Mouse (Mus musculus) brain, adult 2 months (tissue): ENCODE results near the gene Rufy3.

ENCODE experiments used
- DNase-seq: peaks from one replicate; pipeline ENCODE4 v3.0.0; 2011; ENCODE audit warnings: low read depth, low spot score

The Rufy3 gene

GRCm38 (mm10) chr5:88575506-88576338 lies 10.9 kb downstream of the Rufy3 start:
- no peak for DNase-seq

GRCm38 (mm10) chr5:88580681-88581080 lies 15.8 kb downstream of the Rufy3 start:
- no peak for DNase-seq

DNA sequence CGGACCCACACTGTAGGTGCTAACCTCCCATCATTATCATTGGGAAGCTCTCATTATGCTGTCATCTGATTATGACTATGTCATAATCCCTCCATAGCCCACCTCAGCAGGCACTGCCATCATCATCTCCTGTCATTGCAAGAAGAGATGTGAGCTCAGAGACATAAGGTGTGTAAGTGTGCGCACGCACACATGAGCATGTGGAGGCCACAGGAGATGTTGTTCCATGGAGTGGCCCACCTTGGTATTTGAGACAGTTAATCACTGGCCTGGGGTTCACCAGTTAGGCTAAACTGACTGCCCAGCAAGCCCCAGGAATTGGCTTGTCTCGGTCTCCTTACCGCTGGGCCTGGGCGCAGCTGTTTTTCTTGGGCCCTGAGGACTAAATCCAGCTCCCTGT lies 16.5 kb downstream of the Rufy3 start:
- no peak for DNase-seq

DNA sequence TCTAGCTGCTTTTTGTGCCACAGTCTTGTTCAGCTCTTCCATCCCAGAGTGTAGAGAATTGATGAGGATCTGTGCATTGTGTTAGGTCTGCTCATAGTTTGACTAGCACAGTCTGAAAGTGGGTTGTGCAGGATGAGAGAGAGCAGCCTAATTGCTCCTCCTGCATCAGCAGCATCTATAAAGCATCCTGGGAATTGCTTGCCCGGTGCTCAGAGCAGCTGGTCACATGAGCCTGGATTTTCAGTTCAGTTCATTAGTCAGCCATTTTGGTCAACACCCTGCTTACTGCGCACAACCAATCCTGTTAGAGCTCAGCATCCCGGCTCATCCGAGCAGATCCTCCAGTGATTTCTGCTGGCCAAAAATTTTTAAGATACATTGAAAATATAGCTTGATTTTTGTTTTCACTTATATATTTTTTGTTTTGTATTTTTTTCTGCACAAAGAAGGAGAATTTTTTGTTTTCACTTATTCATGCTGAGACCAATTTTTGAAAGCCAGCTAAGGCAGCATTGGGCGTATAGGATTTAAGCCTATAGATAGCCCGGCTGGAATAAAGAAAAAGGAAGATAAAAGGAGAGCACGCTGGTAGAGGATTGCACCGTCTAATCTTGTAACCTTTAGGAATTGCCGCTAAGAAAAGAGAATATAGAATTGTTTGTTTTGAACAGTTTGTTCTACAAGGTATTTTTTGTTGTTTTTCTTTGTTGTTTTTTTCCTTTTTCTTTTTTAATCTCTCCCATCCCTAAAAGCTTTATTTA lies 18.6 kb downstream of the Rufy3 start:
- DNase-seq, result peak; percentile 100

DNA sequence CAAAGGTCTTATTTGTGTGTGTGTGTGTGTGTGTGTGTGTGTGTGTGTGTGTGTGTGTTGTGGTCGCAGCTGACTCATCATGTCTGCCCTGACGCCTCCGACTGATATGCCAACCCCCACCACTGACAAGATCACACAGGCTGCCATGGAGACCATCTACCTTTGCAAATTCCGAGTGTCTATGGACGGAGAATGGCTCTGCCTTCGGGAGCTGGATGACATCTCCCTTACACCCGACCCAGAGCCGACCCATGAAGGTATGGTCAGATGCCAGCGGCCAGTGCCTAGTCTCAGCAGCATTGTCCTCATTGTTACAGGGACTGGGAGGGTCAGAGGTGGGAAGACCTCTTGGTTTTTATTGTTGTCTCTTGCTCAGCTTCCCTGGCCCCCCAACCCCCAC lies 19.2 kb downstream of the Rufy3 start:
- DNase-seq, result peak; percentile 82

DNA sequence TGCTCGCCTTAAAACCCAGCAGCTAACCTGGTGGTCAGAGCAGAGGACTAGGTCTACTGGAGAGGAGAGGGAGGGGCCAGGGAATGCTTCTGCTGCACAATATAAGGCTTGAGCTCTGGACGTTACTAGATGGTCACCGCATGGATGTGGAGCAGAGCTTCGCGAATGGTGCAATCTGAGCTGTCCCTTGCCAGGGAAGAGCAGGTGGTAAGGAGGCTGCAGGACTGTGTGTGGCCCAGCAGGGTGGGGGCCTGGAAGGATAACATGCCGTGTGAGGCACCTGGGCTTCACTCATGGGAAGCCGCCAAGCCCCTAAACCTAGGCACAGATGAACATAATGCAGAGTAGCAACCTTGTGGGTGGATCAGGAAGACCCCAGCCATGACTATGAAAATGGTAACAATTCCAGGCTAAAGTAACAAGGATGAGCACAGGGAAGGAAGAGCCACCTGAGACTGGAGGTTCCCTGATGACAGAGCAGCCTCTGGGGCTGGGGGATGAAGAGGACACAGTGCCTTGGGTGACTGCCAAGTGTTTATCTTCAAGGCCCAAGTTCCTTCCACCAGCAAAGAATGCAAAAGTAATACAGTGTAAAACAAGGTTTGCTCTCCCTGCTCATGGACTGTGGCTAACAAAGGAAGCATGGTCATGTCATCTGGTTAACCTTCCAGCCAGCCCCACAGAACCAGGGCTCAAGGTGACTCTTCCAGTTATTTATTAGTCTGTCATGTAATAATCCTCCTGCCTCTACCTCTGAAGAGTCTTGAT lies 21.8 kb downstream of the Rufy3 start:
- DNase-seq, result peak; percentile 91

- peak; percentile 80 for DNase-seq
These were observed 22.5 kb downstream of the Rufy3 start for GRCm38 (mm10) chr5:88587211-88587934.

- DNase-seq, result no peak
These were observed 23.6 kb downstream of the Rufy3 start for GRCm38 (mm10) chr5:88588481-88588880.

- no peak for DNase-seq
These were observed 28.8 kb downstream of the Rufy3 start for GRCm38 (mm10) chr5:88593421-88594172.

DNA sequence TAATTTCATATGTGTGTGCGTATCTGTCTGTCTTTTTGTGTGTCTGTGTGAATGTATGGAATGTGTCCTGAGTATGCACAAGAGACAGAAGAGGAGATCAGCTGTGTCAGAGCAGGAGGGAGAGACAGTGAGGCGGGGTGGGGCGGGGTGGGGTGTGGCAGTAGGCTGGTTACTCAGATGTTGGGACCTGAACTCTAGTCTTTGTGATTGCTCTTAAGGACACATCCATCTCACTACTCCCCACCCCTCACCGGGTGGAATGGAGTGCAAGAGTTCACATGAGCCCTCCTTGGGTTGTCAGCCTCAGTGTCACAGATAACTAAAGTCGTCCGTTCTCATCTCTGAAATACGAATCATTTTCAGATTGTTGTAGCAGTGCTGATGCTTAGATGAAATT lies 29.3 kb downstream of the Rufy3 start:
- DNase-seq, result no peak

DNA sequence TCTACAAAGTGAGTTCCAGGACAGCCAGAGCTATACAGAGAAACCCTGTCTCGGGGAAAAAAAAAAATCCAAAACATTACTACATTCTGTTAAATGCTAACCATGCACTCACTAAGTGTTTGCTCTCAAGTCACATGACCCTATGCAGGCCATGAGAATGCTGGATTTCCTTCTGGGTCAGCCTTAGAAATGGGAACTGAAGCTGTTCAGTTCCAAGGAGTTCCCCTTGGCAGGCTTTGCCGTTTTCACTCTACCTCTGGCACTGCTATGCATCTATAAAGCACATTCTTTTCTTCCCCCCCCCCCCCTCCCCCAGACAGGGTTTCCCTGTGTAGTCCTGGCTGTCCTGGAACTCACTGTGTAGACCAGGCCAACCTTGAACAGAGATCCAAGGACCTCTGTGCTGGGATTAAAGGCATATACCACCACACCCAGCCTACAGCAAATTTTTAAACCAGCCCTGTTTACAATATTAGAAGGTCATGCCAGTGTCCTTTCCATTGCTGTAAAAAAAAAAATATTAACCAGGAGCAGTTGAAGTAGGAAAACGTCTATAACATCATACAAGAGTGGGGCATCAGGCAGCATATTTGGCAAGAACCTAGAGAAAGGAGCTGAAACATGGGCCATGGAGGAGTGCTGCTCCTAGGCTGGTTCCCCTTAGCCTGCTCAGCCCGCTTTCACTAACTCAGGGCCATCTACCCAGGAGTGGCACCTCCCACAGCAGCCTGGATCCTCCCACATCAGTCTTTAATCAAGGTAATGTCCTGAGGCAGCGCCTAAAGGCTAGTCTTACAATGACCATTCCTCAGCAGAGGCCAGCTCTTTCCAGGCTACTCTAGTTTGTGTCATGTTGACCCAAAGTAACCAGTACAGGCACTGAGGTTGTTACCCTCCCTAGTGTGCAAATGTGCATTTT lies 31.0 kb downstream of the Rufy3 start:
- DNase-seq, result no peak

GRCm38 (mm10) chr5:88598961-88599360 lies 34.1 kb downstream of the Rufy3 start:
- DNase-seq, result no peak

DNA sequence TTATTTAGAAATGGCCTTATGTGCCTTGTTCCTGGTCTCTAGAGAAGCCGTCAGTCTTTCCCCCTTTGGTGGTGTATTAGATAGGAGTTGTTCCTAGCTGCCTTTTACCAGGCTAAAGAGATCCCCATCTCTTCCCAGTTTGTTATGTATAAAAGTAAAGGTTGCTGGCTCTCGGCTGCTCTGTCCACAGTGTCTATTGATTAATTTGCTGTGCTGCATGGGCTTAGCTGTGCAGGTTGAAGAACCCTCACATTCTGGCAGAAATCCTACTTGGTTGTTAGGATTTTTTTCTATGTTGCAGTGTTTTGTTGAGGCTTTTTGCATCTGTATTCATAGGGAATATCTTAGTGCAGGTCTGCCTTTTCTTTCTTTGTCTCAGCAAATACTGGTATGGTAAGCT lies 37.2 kb downstream of the Rufy3 start:
- no peak for DNase-seq

DNA sequence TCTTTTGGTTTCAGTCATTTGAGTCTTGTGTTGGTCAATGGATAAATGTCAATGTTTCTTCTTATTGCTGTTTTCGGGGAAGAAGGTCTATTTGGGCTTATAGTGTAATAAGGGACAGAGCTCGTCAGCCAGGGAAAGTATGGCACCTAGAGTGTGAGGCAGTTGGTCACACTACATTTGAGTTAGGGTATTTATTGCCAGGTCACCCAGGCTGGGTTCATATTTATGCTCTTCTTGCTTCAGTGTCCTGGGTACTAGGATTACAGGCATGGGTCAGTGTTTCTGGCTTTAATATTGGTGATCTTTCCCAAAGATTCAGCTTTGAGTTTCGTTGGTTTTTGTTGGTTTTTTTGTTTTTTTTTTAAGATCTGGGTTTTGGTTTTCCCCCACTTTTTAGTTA lies 37.9 kb downstream of the Rufy3 start:
- no peak for DNase-seq

- DNase-seq, result no peak
These were observed 39.2 kb downstream of the Rufy3 start for GRCm38 (mm10) chr5:88604046-88604445.

- no peak for DNase-seq
These were observed 40.0 kb downstream of the Rufy3 start for GRCm38 (mm10) chr5:88604641-88605358.

DNA sequence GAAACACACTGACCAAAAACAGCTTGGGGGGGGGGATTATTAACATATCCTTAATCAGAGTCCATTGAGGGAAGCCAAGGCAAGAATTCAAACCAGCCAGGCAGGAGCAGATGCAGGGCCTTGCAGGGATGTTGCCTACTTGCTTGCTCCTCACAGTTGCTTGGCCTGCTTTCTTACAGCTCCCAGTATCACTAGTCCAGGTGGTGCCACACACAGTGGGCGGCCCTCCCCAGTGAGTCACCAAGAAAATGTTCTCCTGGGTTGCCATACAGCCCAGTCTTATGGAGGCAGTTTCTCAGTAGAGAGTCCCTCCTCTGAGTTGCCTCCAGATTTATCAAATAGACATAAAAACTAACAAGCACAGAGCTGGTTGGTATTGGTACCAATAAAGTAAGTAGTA lies 49.3 kb downstream of the Rufy3 start:
- peak; percentile 69 for DNase-seq

GRCm38 (mm10) chr5:88616988-88617387 lies 52.1 kb downstream of the Rufy3 start:
- no peak for DNase-seq

DNA sequence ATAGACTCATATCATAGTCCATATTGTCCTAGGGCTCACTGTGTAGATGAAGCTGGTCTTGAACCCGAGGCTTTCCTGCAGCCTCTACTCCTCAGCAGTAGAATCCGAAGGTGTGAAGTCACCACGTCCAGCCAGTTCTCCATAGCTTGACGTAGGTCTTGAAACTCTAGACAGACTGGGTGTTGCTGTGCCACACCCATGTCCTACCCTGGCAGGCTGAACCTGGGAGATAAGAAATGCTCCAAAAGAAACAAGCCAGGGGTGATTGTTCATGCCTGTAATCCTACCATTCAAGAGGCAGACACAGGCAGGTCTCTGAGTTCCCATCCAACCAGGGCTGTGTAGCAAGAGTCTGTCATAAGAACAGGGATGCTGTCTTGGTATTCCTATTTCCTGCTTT lies 62.7 kb downstream of the Rufy3 start:
- no peak for DNase-seq
